Mouse (Mus musculus) stomach, postnatal 0 days (tissue): ENCODE results near the gene Tm4sf20.

Experiments
- CTCF ChIP-seq: IDR thresholded peaks from 2 replicates; pipeline ENCODE4 v1.5.1; 2016; ENCODE audit warnings: antibody characterized with exemption, low read depth, mild to moderate bottlenecking, moderate library complexity
- EP300 ChIP-seq: optimal IDR thresholded peaks from 2 replicates; pipeline ENCODE3; 2016; ENCODE audit warnings: antibody characterized with exemption

- TF ChIP-seq CTCF (no peak), EP300 (no peak)
These were observed 47.9 kb upstream of the Tm4sf20 start for GRCm38 (mm10) chr1:82815941-82816716.
